Mouse (Mus musculus) megakaryocyte, adult 5-6 weeks (primary cell): ENCODE measurements at regions not wholly inside any gene's neighbourhood (a gene's known extent, or its start where the extent isn't known, plus 50 kb on each side); places are given as distances from the start of the nearest gene placed in this dataset.
"Not testable (repeated sequence)": the region's sequence is repeated elsewhere in the genome, so short reads cannot be mapped to it uniquely, and the experiment has no call there.

Source experiments
- ATAC-seq: 2 replicates; pipeline ENCODE4 v1.8.0; 2016; ENCODE audit warnings: mild to moderate bottlenecking, inconsistent platforms; ENCODE audit not compliant: poor library complexity, severe bottlenecking

DNA sequence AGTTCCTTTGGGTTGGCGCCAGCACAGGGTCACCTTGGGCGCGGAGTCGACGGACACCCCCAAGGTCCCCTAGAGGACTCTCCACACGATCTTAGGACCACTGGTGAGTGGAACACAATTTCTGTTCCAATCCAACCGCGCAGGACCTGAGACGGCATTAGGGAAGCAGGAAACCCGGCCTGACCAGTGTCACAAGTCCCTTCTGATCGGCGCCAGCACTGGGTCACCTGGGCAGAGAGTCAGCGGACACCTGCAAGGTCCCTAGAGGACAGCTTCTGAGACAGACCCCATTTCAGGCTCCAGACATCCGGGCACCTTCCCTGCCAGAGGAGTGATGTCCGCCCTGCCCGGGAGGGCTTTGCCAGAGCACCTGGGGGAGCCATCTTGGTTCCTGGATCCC is 74.2 kb upstream of the Cdh13 start:
- ATAC-seq: not testable (repeated sequence)

- no peak for ATAC-seq
Measured at GRCm38 (mm10) chr8:118190866-118191265, 92.7 kb upstream of the Cdh13 start.

- ATAC-seq: no peak
Measured at GRCm38 (mm10) chr8:118189226-118189625, 94.3 kb upstream of the Cdh13 start.

GRCm38 (mm10) chr8:118169001-118169413 is 114.5 kb upstream of the Cdh13 start:
- ATAC-seq: no peak

DNA sequence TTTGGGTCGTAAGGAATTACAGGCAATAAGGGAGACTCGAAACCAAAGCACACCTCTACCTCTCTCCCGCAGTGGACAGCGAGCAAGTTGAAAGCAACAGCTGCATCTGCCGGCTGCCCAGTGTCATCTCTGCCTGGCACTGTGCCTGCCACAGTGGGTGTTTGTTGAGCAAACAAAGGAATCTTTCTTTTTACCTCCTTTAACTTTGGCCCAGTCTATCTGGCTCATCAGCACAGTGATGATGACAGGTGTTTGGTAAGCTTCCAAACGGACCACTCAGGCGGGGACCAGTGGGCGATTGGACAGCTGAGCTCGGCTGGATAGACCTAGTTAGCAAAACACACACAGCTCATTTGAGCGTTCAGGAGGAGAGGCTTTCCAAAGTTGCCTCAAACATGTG is 121.4 kb upstream of the Cdh13 start:
- no peak for ATAC-seq

- no peak for ATAC-seq
Measured at GRCm38 (mm10) chr8:118147359-118148205, 136.0 kb upstream of the Cdh13 start.

DNA sequence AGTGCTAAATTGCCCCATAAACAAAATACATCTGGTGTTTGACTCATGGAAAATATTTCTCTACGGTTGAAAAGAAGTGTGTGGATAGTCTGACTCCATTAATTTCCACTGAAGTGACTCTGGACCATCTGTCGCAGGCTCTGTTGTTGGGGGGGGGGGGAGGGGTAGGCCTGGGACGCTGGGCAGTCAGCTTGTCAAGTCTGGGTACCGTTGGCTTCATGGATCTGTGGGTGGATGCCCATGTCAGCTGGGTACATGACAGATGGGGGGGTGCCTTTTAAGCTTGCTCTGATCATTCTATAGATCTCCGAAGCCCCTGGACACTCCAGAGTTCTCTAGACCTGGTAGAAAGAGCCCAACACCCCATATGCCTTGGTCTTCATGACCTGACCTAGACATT is 139.0 kb upstream of the Cdh13 start:
- no peak for ATAC-seq

- no peak for ATAC-seq
Measured at GRCm38 (mm10) chr8:118142311-118142710, 141.2 kb upstream of the Cdh13 start.

- no peak for ATAC-seq
Measured at GRCm38 (mm10) chr8:118139928-118140327, 143.6 kb upstream of the Cdh13 start.

DNA sequence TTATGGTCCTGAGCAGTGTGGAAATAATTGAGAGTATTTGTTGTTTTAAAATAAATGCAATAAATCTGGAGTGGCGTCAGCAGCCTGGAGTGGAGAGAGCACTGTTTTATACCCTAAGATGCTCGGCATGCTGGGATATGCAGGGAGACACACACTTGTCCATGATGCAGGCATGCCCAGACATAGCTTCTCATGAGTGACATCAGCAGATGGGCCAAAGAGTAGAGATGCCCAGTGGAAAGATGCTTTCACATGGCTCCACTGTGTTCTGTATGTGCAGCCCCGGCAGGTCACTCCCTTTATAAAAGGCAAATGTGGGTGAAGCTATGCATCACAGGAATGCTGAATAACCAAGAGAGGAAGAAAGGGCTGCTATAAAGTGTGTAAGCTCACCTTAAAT is 145.7 kb upstream of the Cdh13 start:
- no peak for ATAC-seq

GRCm38 (mm10) chr8:118124993-118125392 is 158.5 kb upstream of the Cdh13 start:
- ATAC-seq: no peak

DNA sequence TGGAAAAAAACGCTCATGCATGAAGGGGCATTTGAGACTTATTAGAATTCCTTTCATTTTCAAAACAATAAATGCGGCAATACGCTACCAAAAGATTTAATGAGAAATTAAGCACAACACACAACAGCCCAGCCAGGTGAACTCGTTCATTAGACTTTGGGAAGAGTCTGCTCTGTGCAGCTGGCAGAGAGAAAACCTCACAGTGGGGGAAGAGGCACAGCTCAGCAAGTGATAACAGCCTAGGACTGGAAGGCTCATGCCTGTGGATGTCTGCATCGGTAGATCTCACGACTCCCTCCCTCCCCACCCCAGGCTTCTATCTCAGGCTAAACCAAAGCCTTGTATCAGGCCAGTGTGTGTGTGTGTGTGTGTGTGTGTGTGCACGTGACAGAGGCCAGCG is 169.3 kb upstream of the Cdh13 start:
- ATAC-seq: no peak

- no peak for ATAC-seq
Measured at GRCm38 (mm10) chr8:118104464-118105050, 179.0 kb upstream of the Cdh13 start.

GRCm38 (mm10) chr8:118101346-118101745 is 182.2 kb upstream of the Cdh13 start:
- ATAC-seq: no peak

- ATAC-seq: no peak
Measured at GRCm38 (mm10) chr8:118062736-118063135, 220.8 kb upstream of the Cdh13 start.

GRCm38 (mm10) chr8:118056781-118057180 is 226.8 kb upstream of the Cdh13 start:
- ATAC-seq: no peak

- no peak for ATAC-seq
Measured at GRCm38 (mm10) chr8:118055536-118055935, 228.0 kb upstream of the Cdh13 start.

- ATAC-seq: no peak
Measured at GRCm38 (mm10) chr8:118050386-118050785, 233.1 kb upstream of the Cdh13 start.

DNA sequence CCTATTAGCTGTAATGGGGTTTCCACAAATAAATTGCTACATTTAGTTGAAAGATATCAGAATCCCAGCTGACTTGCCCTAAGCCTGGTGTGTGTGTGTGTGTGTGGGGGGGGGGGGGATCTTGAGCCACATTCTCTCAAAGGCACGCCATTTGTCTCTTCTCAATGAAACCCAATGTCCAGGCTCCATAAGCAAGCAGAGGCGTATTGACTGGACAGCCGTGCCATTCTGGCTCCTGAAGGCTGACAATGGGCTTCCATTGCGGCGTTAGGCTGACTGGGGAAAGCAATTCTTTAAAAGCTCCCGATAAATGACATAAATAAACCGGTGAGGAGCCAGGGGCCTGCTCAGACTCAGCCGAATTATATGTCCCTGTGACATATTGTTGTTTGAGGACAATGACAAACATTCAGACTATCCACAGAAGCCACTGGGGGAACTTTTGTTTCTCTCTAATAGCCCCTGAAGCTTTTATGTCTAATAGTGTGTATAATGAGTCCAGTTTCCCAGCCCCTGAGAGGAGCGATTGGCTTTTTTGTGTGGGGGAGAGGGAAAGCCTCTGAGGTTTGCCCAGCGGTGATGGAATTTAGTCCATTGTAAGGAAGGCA is 240.6 kb upstream of the Mphosph6 start:
- ATAC-seq: no peak

GRCm38 (mm10) chr8:118041253-118041652 is 239.5 kb upstream of the Mphosph6 start:
- no peak for ATAC-seq

- ATAC-seq: no peak
Measured at GRCm38 (mm10) chr8:118037801-118038200, 236.1 kb upstream of the Mphosph6 start.

GRCm38 (mm10) chr8:118034051-118034450 is 232.3 kb upstream of the Mphosph6 start:
- no peak for ATAC-seq
